15 mouse cellular contexts compared by ENCODE assay signal in genomic region chr9:60186948-60187347, GRCm38 (mm10).
DNase-seq lines count a peak whose midpoint lies in the region; ATAC-seq lines count a peak whose summit lies in the region.
"Had no signal": no experiment of that assay in that cellular context is flagged by ENCODE, and none has a peak within 500 bp of the region (broad histone marks: within the 10 kb centered on the region; RNA-seq: fewer than 3 reads in every experiment).

No protein-coding gene starts in this region.

- no peak overlapping the region for H3K4me3 ChIP-seq in kidney, embryonic 14.5 days (ENCODE audit: low read length)
- no peak overlapping the region for H3K4me3 ChIP-seq in hindbrain, embryonic 16.5 days (ENCODE audit: low read length)
- H3K4me3 ChIP-seq: hindbrain, embryonic 10.5 days; megakaryocyte, embryonic 14.5 days had no signal

- no peak overlapping the region for H3K4me2 ChIP-seq in kidney, embryonic 14.5 days (replicated peaks; ENCODE audit: low read depth, low read length)
- H3K4me2 ChIP-seq in hindbrain, embryonic 16.5 days (ENCODE audit: low read length), result no peak overlapping the region

- no peaks in the 10 kb centered on the region for H3K9me3 ChIP-seq in kidney, embryonic 14.5 days (ENCODE audit: control insufficient read depth, low read length)
- no peaks in the 10 kb centered on the region for H3K9me3 ChIP-seq in hindbrain, embryonic 16.5 days (ENCODE audit: control insufficient read depth, low read length)
- H3K9me3 ChIP-seq: hindbrain, embryonic 10.5 days; megakaryocyte, embryonic 14.5 days had no signal

- no peak overlapping the region for H3K9ac ChIP-seq in kidney, embryonic 14.5 days (ENCODE audit: low read depth, low read length)
- H3K9ac ChIP-seq in hindbrain, embryonic 16.5 days (ENCODE audit: low read depth, low read length), result no peak overlapping the region
- H3K9ac ChIP-seq: forebrain, postnatal 0 days had no signal

- no peak for DNase-seq in frontal cortex, postnatal 25 days (ENCODE audit: low spot score in 2 of 2)
- DNase-seq in kidney, postnatal 14 days, result no peak
- peak; percentile 18 to 23 for DNase-seq in spleen, adult 18-20 months
- no peak for DNase-seq in spleen, adult 12 weeks (ENCODE audit: low spot score)
- DNase-seq in urinary bladder, adult 2 months (ENCODE audit: low spot score), result no peak
- DNase-seq: cerebellum, postnatal 14 days; forebrain, postnatal 0 days had no signal

- no peak overlapping the region for H3K27ac ChIP-seq in kidney, embryonic 14.5 days (ENCODE audit: low read depth, low read length)
- no peak overlapping the region for H3K27ac ChIP-seq in hindbrain, embryonic 16.5 days (ENCODE audit: low read depth, low read length)
- H3K27ac ChIP-seq: hindbrain, embryonic 10.5 days had no signal

- ATAC-seq in frontal cortex, adult (ENCODE audit: low TSS enrichment), result peak; percentile 64
- peak; percentile 29; the same call in 1 of the 2 replicates for ATAC-seq in kidney, embryonic 14.5 days (ENCODE audit: low FRiP score, low TSS enrichment)
- ATAC-seq in hindbrain, embryonic 16.5 days, result no peak
- ATAC-seq: forebrain, postnatal 0 days; inflammation-experienced regulatory T-cells, adult 6 months; midbrain, embryonic 16.5 days; Patski had no signal

- 0 out of 2 replicates have a peak, but pooled peaks cover 3% of the 10 kb centered on the region for H3K4me1 ChIP-seq in kidney, embryonic 14.5 days (ENCODE audit: control insufficient read depth, insufficient read depth, low read length)
- no peaks in the 10 kb centered on the region for H3K4me1 ChIP-seq in hindbrain, embryonic 16.5 days (ENCODE audit: control insufficient read depth, insufficient read depth, low read depth, low read length)
- H3K4me1 ChIP-seq: megakaryocyte, embryonic 14.5 days had no signal

- no peaks in the 10 kb centered on the region for H3K36me3 ChIP-seq in kidney, embryonic 14.5 days (ENCODE audit: control insufficient read depth, insufficient read depth, low read length)
- H3K36me3 ChIP-seq in hindbrain, embryonic 16.5 days (ENCODE audit: control insufficient read depth, insufficient read depth, low read length), result no peaks in the 10 kb centered on the region
- H3K36me3 ChIP-seq: hindbrain, embryonic 10.5 days had no signal

- WGBS in kidney, embryonic 14.5 days, result 40% methylated on average over 7 of the region's 7 CpGs
- WGBS in hindbrain, embryonic 16.5 days, result 83% methylated on average over 7 of the region's 7 CpGs

- no peaks in the 10 kb centered on the region for H3K27me3 ChIP-seq in kidney, embryonic 14.5 days (ENCODE audit: control insufficient read depth, insufficient read depth, low read length)
- H3K27me3 ChIP-seq in hindbrain, embryonic 16.5 days (replicated peaks; ENCODE audit: control insufficient read depth, insufficient read depth, low read length), result no peaks in the 10 kb centered on the region
- H3K27me3 ChIP-seq: Patski had no signal

Comparison
In these comparisons a context has a peak if more than half of its experiments do, and no peak if none do; other contexts are left out.
1. DNase-seq: peak in spleen, adult 18-20 months (2 of 2); none in frontal cortex, postnatal 25 days (0 of 2), kidney, postnatal 14 days (single experiment), spleen, adult 12 weeks (single experiment) and urinary bladder, adult 2 months (single experiment).